Mouse (Mus musculus) kidney, adult 9 months (tissue): ENCODE results near the gene Cpsf3.
A peak's percentile ranks its signal among the peaks of the same experiment; 100 is the strongest.

ENCODE experiments used
- DNase-seq: peaks from one replicate; pipeline ENCODE4 v3.0.0; 2022

Gene Cpsf3

DNA sequence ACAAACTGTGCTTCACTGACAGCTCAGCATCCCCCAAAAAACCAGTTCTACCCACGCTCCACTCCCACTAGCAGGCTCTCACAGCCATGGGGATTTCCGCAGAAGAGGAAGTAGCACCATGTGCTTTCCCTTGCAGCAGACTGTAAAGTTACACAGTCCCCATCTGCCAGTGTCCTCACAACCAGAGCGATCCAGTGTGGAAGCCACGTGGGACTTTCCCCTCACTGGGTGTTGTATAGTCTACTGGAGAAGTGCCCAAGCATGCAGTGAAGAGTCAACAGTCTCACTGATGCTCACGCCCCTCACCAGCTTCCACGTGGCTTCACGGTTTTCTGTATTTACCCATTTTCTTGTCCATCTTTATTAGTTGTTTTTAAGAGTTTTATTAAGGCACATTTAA, 50.7 kb downstream of the Cpsf3 start:
- DNase-seq: peak; percentile 5

- DNase-seq: no peak
These were observed 52.0 kb downstream of the Cpsf3 start for GRCm38 (mm10) chr12:21337171-21337570.

GRCm38 (mm10) chr12:21340674-21341073, 55.5 kb downstream of the Cpsf3 start:
- DNase-seq: no peak

DNA sequence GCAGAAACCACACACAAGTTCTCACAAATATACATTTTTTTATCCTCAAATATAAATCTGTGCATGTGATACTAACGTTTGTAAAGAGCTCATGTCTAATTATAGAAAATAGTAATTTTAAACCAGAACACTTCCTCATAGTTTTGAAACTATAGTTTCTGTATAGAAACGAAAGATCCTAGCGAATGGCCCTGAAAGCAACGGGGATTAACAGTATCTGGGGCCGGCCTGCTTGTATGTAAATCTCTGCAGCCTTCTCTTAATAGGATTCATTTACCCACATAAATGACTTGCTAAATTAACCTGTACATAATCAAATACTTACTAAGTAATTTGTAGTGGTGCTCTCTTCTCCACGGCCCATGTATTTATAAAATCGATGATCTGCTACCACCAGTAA, 61.8 kb downstream of the Cpsf3 start:
- DNase-seq: no peak

GRCm38 (mm10) chr12:21350113-21350876, 65.1 kb downstream of the Cpsf3 start:
- no peak for DNase-seq

GRCm38 (mm10) chr12:21353681-21354080, 68.5 kb downstream of the Cpsf3 start:
- DNase-seq: no peak

- DNase-seq: no peak
These were observed 77.5 kb downstream of the Cpsf3 start for GRCm38 (mm10) chr12:21362686-21363085.

DNA sequence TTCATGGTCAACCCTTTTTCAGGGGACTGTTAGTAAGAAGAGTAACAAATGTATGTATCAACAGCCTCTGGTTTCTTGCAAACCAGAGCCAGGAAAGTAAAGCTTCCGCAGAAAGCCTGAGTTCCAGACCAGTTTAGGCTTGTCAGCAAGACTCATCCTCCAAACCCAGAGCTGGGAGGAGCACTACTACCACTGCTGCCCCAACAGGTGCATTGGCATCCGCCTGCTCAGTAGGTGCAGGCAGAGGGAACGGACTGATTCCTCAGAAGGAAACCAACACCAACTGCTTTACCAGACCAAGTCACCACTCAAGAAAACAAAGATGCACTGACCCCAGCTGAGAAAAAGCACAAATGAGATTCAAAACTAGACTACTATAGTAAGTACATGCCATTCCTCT, 78.0 kb downstream of the Cpsf3 start:
- DNase-seq: no peak
